Mouse (Mus musculus): ENCODE results near the gene Rfc4. TPM values are rescaled to one million over a fixed set of nuclear protein-coding genes. Genes with fewer than 3 reads are reported as not detected.
"Not testable (repeated sequence)": the region's sequence is repeated elsewhere in the genome, so short reads cannot be mapped to it uniquely, and the experiment has no call there.

The Rfc4 gene
- total RNA-seq, 2 experiments from 2014 or later: 6.8 to 7.3 TPM

DNA sequence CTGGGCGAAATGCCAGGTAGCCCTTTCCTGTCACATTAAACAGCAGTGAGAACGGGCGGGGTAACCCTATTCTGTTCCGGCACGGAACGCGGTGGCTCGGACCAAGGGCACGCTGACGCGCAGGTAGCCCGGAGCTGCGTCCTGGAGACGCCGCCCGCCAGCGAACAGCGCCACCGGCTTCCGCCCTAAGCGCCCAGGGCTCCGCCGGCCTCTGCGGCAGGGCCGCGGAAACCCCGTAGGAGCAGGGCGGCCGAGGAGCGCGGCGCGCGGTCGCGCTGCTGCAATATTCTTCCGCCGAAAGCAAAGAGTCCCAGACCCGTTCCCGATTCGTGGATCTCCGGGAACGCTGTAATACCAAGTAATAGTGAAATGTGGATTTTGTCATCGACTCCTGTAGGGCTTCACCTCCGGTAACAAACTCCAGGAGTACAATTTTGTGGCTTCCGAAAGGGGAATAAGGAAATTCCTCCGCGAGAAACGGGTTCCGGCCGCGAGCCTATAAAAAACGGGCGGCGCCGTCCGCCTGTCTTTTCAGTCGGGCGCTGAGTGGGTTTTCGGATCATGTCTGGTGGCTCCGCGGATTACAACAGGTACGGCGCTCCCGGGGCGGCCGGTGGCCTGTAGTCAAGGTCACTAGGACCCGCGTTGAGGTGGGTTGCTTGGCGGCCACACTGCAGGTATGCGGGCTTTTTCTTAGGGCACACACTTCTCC is 20.1 kb downstream of the Rfc4 start, which contains the start of gene Eif4a2:
Gene Eif4a2 (plus strand): TSS at position 214 of the 712 bp plus-strand sequence.
- intact Hi-C loops (cut with DNase I): loop anchor here (2.0 kb wide), 1 partner anchor 19 kb away; the partner anchor contains the start of gene Rfc4
- DNase-seq (ENCODE audit: low spot score in 2 of 2): peak; percentile 92 to 94

GRCm38 (mm10) chr16:23106121-23106520 is 21.4 kb downstream of the Rfc4 start:
- no peak for DNase-seq (ENCODE audit: low spot score in 2 of 2)
- intact Hi-C loops (cut with DNase I): loop anchor here (2.0 kb wide), 1 partner anchor 21 kb away; the partner anchor contains the start of gene Rfc4

DNA sequence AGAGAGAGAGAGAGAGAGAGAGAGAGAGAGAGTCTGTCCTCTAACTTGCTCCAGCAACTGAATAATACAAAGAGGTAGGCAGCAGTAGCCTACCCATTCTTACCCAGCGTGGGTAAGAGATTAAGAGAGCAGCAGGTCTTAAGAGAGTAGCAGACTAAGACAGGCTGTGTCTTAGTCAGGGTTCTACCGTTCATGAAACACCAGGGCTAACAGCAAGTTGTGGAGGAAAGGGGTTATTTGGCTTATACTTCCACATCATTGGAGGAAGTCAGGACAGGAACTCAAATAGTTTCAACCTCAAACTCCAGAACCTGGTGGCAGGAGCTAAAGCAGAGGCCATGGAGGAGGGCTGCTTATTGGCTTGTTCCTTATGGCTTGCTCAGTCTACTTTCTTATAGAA is 23.7 kb downstream of the Rfc4 start:
- intact Hi-C loops (cut with DNase I): no loop called here
- DNase-seq (ENCODE audit: low spot score in 2 of 2): no peak

DNA sequence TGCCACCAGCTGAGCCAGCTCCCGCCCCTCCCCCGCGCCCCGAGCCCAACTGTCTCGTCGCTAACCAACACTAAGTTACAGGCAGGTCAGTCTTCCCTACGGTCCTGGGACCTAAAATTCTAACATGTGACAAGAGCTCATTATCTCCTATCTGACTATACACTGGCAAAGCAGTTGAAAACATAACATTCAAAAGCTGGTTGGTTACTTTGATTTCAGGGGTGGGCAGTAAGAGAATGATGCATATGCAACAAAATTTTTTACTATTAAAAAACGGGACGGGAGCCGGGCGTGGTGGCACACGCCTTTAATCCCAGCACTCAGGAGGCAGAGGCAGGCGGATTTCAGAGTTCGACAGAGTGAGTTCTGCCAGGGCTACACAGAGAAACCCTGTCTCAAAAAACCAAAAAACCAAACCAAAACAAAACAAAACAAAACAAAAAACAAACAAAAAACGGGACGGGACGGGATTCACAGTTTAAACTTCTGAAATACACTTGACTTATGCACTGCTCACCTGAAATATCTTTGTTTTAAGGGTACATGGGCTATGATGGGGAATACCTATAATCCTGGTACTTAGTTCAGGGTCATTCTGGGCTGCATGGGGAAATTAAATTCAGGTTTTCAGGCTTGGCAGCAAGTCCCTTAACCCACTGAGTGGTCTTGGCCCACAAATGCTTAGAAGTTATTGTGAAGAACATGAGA is 24.3 kb downstream of the Rfc4 start:
- intact Hi-C loops (cut with DNase I): no loop called here
- no peak for DNase-seq (ENCODE audit: low spot score in 2 of 2)

- intact Hi-C loops (cut with DNase I): no loop called here
- DNase-seq (ENCODE audit: low spot score in 2 of 2): no peak
These were observed 25.0 kb downstream of the Rfc4 start for GRCm38 (mm10) chr16:23102340-23103037.

DNA sequence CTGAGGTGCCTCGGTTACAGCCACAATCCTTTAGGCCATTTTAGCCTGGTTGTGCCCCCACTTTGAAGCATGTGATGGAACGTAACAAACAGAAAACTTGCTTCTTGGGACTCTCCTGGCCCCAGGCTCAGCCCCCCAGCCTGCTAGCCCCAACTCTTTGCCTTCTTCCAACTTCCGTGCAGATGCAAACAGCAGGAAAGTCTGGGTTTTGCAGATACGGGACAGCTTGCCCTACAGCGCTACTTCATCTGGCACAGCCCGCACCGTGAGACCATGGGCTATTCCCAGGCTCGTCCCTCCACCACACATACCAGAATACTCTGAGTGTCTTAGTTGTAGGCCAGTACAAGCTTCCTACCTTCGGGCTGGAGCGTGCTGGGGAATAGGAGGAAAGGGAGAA is 26.9 kb downstream of the Rfc4 start:
- no peak for DNase-seq (ENCODE audit: low spot score in 2 of 2)
- intact Hi-C loops (cut with DNase I): no loop called here

GRCm38 (mm10) chr16:23100099-23100575 is 27.4 kb downstream of the Rfc4 start:
- intact Hi-C loops (cut with DNase I): no loop called here
- DNase-seq (ENCODE audit: low spot score in 2 of 2): no peak

- intact Hi-C loops (cut with DNase I): no loop called here
- DNase-seq (ENCODE audit: low spot score in 2 of 2): no peak
These were observed 27.9 kb downstream of the Rfc4 start for GRCm38 (mm10) chr16:23099632-23100031.

DNA sequence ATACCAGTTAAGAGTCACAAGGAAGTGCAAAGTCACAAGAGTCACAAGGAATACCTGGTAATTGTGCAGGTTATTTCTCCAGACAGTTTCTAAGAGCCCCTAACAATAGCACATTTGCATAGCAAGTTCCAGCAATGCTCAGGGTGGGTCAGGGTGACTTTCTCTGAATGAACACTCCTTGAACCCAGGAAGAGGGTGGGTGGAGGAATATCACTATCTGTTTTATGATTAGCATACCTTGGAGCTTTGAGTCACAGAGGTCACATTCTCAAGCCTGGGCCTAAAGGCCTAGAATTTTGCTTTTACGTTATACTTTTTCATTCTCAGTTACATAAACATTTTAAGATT is 29.5 kb downstream of the Rfc4 start:
- DNase-seq (ENCODE audit: low spot score in 2 of 2); intact Hi-C loops (cut with DNase I): not testable (repeated sequence)

GRCm38 (mm10) chr16:23097290-23098104 is 30.0 kb downstream of the Rfc4 start:
- DNase-seq (ENCODE audit: low spot score in 2 of 2): peak; percentile 13 to 17
- intact Hi-C loops (cut with DNase I): not testable (repeated sequence)

GRCm38 (mm10) chr16:23096886-23097285 is 30.7 kb downstream of the Rfc4 start:
- intact Hi-C loops (cut with DNase I); DNase-seq (ENCODE audit: low spot score in 2 of 2): not testable (repeated sequence)

- intact Hi-C loops (cut with DNase I); DNase-seq (ENCODE audit: low spot score in 2 of 2): not testable (repeated sequence)
These were observed 32.0 kb downstream of the Rfc4 start for GRCm38 (mm10) chr16:23095581-23095980.

DNA sequence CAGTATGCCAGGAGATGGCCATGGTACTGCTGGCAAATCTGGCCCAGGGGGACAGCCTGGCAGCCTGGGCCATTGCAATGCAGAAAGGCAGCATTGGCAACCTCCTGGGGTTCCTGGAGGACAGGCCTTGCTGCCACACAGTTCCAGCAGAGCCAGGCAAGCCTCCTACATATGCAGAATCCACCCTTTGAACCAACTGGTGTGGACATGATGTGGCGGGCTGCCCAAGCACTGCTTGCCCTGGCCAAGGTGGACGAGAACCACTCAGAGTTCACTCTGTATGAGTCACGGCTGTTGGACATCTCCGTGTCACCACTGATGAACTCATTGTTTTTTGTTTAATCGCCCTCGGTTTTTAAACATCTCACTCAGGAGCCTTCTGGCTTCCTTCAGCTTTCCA is 33.4 kb downstream of the Rfc4 start:
- DNase-seq (ENCODE audit: low spot score in 2 of 2): no peak
- intact Hi-C loops (cut with DNase I): no loop called here

- intact Hi-C loops (cut with DNase I): no loop called here
- DNase-seq (ENCODE audit: low spot score in 2 of 2): no peak
These were observed 34.1 kb downstream of the Rfc4 start for GRCm38 (mm10) chr16:23093321-23093953.

DNA sequence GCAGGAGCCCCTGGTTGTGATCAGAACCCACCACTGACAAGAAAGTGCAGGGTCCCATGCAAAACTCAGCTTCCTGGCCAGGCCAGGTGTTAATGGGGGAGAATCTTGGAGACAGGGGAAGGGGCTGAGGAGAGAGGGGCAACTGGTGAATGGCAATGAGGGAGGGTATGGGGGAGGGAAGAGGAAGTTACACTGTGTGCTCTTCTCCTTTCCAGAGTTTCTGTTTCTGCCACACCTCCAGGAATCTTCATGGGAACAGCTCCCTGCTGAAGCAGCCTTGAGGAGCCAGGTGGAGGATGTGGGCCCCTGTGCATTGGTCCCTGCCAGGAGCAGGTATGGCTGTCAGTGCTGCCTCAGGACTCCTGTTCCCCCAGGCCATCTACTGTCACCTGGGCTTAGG is 36.2 kb downstream of the Rfc4 start:
- intact Hi-C loops (cut with DNase I); DNase-seq (ENCODE audit: low spot score in 2 of 2): not testable (repeated sequence)

- intact Hi-C loops (cut with DNase I): loop anchor here (2.0 kb wide), 1 partner anchor 46 kb away; no protein-coding TSS in a partner anchor
- not testable (repeated sequence) for DNase-seq (ENCODE audit: low spot score in 2 of 2)
These were observed 39.0 kb downstream of the Rfc4 start for GRCm38 (mm10) chr16:23088491-23088890.

DNA sequence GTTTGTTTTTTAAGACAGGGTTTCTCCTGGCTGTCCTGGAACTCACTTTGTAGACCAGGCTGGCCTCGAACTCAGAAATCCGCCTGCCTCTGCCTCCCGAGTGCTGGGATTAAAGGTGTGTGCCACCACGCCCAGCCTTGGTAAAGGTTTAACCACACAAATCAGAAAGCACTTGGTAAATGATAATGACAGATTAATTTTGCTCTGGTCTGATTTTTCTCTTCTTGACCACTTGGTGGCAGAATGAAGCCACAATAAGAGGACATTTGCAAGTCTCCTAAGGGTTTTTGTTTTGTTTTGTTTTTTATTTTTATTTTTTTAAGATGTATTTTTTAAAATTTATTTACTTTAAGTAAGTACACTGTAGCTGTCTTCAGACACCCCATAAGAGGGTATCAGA is 39.8 kb downstream of the Rfc4 start:
- DNase-seq (ENCODE audit: low spot score in 2 of 2): not testable (repeated sequence)
- intact Hi-C loops (cut with DNase I): loop anchor here (2.0 kb wide), 1 partner anchor 47 kb away; no protein-coding TSS in a partner anchor

DNA sequence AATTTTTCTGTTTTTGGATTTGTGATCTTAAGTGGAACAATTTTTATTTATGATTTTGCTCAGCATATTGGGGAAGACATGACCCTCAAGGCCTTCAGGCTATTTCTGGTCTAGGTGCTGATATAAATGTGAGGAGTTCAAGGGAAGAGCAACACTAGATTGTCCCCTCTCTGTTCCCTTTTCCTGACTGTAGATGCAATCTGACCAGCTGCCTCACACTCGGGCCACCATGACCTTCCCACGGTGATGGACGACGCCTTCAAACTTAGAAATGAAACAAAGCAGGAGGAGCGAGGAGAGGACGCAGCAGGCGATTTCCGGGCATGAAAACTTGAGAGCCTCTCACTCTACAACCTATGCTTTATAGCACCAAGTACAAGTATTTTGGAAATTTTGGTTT is 40.4 kb downstream of the Rfc4 start:
- DNase-seq (ENCODE audit: low spot score in 2 of 2); intact Hi-C loops (cut with DNase I): not testable (repeated sequence)

- intact Hi-C loops (cut with DNase I); DNase-seq (ENCODE audit: low spot score in 2 of 2): not testable (repeated sequence)
These were observed 50.0 kb downstream of the Rfc4 start for GRCm38 (mm10) chr16:23077516-23077915.

All from left cerebral cortex, postnatal 36 days (tissue).